Mouse (Mus musculus): ENCODE data around the gene Rock2.

DNA sequence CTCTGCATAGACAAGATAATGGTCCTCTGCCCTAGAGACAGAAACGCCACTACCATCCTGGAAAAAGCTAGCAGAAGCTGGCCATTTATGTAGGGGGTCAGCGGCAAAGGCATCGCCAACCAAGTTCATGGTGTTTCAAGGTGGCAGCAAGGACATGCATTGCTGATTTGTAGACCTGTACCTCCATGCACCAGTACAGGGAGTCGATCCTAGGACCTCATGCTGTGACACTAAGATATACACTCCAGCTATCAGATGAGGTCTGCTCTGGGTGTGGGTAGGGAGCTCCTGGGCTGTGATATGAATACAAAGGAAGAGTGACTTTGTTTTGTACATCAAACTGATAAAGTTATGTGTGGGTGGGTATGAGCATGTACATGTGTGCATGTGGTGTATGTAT, 14.6 kb upstream of the Rock2 start:
- no peak for TF ChIP-seq CTCF (IDR thresholded peaks at IDR 0.05; ENCODE audit: low read depth, low read length)
- no peak for TF ChIP-seq POLR2A (IDR thresholded peaks at IDR 0.05; ENCODE audit: extremely low read depth, insufficient read depth, low read length)

All from liver, adult 2 months (tissue).